Mouse (Mus musculus): ENCODE measurements around the gene Pex10. TPM values are rescaled to one million over a fixed set of nuclear protein-coding genes. Genes with fewer than 3 reads are reported as not detected.

Pex10 gene
- polyA plus RNA-seq, 1 experiment from 2014 or later: 16.6 TPM

- 52% methylated on average over 5 of the region's 5 CpGs for WGBS
- Histone ChIP-seq H3K27me3 (replicated peaks) (no peaks in the 10 kb centered on the region), H3K4me1 (peaks cover 62% of the 10 kb centered on the region), H3K9me3 (peaks cover 15% of the 10 kb centered on the region; the same call in 1 of the 2 replicates), H3K36me3 (peaks cover 3% of the 10 kb centered on the region; the same call in 1 of the 2 replicates), H3K4me2 (no peak overlapping the region), H3K27ac (replicated peaks) (no peak overlapping the region), H3K4me3 (no peak overlapping the region), H3K9ac (no peak overlapping the region)
- no peak for ATAC-seq (ENCODE audit: extremely low read depth, insufficient number of reproducible peaks, low FRiP score, low TSS enrichment)
Measured at GRCm38 (mm10) chr4:155120583-155120982, 53.8 kb downstream of the Pex10 start.

- no peak for ATAC-seq (ENCODE audit: extremely low read depth, insufficient number of reproducible peaks, low FRiP score, low TSS enrichment)
- peaks cover 15% of the 10 kb centered on the region; the same call in 1 of the 2 replicates for H3K9me3 ChIP-seq
- H3K36me3 ChIP-seq: peaks cover 3% of the 10 kb centered on the region; the same call in 1 of the 2 replicates
- H3K4me1 ChIP-seq: peaks cover 69% of the 10 kb centered on the region
- no peak overlapping the region for H3K4me2 ChIP-seq
- H3K27ac ChIP-seq (replicated peaks): peak overlapping the region; percentile 91; the same call in 1 of the 2 replicates
- no peaks in the 10 kb centered on the region for H3K27me3 ChIP-seq (replicated peaks)
- WGBS: 76% methylated on average over 6 of the region's 6 CpGs
- H3K4me3 ChIP-seq: no peak overlapping the region
- H3K9ac ChIP-seq: no peak overlapping the region
Measured at GRCm38 (mm10) chr4:155121222-155121621, 54.4 kb downstream of the Pex10 start.

Other genes with a start within 250 kb of the Pex10 start
- 0.57 TPM in 2 replicates for gene Ttc34, start 229.6 kb upstream of the Pex10 start, polyA plus RNA-seq (2015; fragmentation: Nextera tagmentation; extraction: Ambion mirVana)
- 0.51 and 0.64 TPM in 2 replicates for gene Mmel1, start 197.4 kb upstream of the Pex10 start, polyA plus RNA-seq (2015; fragmentation: Nextera tagmentation; extraction: Ambion mirVana)
- gene Fam213b, start 167.9 kb upstream of the Pex10 start, polyA plus RNA-seq (2015; fragmentation: Nextera tagmentation; extraction: Ambion mirVana): 42.5 and 48.8 TPM in 2 replicates
- 2.1 and 2.6 TPM in 2 replicates for gene Tnfrsf14, start 138.5 kb upstream of the Pex10 start, polyA plus RNA-seq (2015; fragmentation: Nextera tagmentation; extraction: Ambion mirVana)
- 0.31 and 0.45 TPM in 2 replicates for gene Hes5, start 106.1 kb upstream of the Pex10 start, polyA plus RNA-seq (2015; fragmentation: Nextera tagmentation; extraction: Ambion mirVana)
- 40.6 and 42.6 TPM in 2 replicates for gene Pank4, start 102.9 kb upstream of the Pex10 start, polyA plus RNA-seq (2015; fragmentation: Nextera tagmentation; extraction: Ambion mirVana)
- 0.51 and 0.53 TPM in 2 replicates for gene Plch2, start 10.2 kb upstream of the Pex10 start, polyA plus RNA-seq (2015; fragmentation: Nextera tagmentation; extraction: Ambion mirVana)
- gene Rer1, start 19.4 kb downstream of the Pex10 start, polyA plus RNA-seq (2015; fragmentation: Nextera tagmentation; extraction: Ambion mirVana): 114 and 126 TPM in 2 replicates
- 2.1 and 2.3 TPM in 2 replicates for gene Morn1, start 19.6 kb downstream of the Pex10 start, polyA plus RNA-seq (2015; fragmentation: Nextera tagmentation; extraction: Ambion mirVana)
- gene Ski, start 155.6 kb downstream of the Pex10 start, polyA plus RNA-seq (2015; fragmentation: Nextera tagmentation; extraction: Ambion mirVana): 10.1 and 10.2 TPM in 2 replicates
- 63.2 and 71.1 TPM in 2 replicates for gene Faap20, start 182.8 kb downstream of the Pex10 start, polyA plus RNA-seq (2015; fragmentation: Nextera tagmentation; extraction: Ambion mirVana)